Mouse (Mus musculus) spleen, adult 10 weeks (tissue): ENCODE results near the gene Gm3002. TPM values are rescaled to one million over a fixed set of nuclear protein-coding genes. Genes with fewer than 3 reads are reported as not detected.

Experiments used
- polyA plus RNA-seq: library from polyadenylated mRNA; stranded (reverse); fragments of 350-450 nt; fragmentation: Illumina TruSeq; extraction: RNeasy Lipid Tissue Mini Kit (QIAGEN cat#74804); gene quantifications from one replicate; pipeline ENCODE4 v1.2.3, GENCODE M21; 2015; ENCODE audit warnings: low replicate concordance; ENCODE audit not compliant: insufficient read depth

Gene Gm3002
- 0.18 TPM for polyA plus RNA-seq

GRCm38 (mm10) chr14:3809774-3810173 is at the start of gene Gm3002:
TSS of gene Gm3002 (plus strand) at chr14:3810074.

GRCm38 (mm10) chr14:3845945-3846344 is 36.1 kb downstream of the Gm3002 start, which contains the start of gene Gm3033:
TSS of gene Gm3033 (plus strand) at chr14:3846245.

GRCm38 (mm10) chr14:3883872-3884271 is 74.0 kb downstream of the Gm3002 start, which contains the start of gene Gm2916:
TSS of gene Gm2916 (plus strand) at chr14:3884172.

DNA sequence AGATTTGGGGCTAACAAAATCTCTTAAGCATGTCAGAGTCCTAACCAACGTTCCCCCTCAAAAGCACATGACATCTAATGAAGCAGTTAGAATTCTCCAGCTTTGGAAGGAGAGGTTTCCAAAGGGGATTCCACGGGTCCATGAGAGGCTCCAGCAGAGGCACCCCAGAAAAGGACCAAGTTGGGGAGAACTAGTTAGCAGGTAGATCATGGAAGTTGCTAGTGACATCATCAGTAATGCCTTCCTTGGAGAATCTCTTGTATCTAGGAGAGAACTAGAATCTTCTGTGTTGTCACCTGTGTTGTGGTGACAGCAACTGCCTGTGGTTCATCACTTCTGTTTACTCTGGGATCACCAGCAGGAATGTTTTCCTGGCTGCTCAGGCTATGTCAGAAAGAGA is 121.6 kb downstream of the Gm3002 start, which contains the start of gene Gm3029:
TSS of gene Gm3029 (plus strand) at position 301 of the 400 bp plus-strand sequence.

GRCm38 (mm10) chr14:3963247-3963646 is 153.4 kb downstream of the Gm3002 start, which contains the start of gene Gm3095:
TSS of gene Gm3095 (plus strand) at chr14:3963547.

DNA sequence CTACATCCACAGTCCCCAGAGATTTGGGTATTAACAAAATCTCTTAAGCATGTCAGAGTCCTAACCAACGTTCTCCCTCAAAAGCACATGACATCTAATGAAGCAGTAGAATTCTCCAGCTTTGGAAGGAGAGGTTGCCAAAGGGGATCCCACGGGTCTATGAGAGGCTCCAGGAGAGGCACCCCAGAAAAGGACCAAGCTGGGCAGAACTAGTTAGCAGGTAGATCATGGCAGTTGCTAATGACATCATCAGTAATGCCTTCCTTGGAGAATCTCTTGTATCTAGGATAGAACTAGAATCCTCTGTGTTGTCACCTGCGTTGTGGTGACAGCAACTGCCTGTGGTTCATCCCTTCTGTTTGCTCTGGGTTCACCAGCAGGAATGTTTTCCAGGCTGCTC is 188.2 kb downstream of the Gm3002 start, which contains the start of gene Gm3099:
TSS of gene Gm3099 (plus strand) at position 301 of the 400 bp plus-strand sequence.

Other genes starting within 250 kb of the Gm3002 start
- not detected for gene Gm3012, start 175.6 kb upstream of the Gm3002 start, polyA plus RNA-seq
- 0.17 TPM for gene Gm3020, start 158.0 kb upstream of the Gm3002 start, polyA plus RNA-seq
- gene Gm3043, start 121.3 kb upstream of the Gm3002 start, polyA plus RNA-seq: not detected
- not detected for gene Gm3033, start 36.2 kb downstream of the Gm3002 start, polyA plus RNA-seq
- gene Gm2916, start 74.1 kb downstream of the Gm3002 start, polyA plus RNA-seq: not detected
- not detected for gene Gm3029, start 121.7 kb downstream of the Gm3002 start, polyA plus RNA-seq
- not detected for gene Gm3095, start 153.5 kb downstream of the Gm3002 start, polyA plus RNA-seq
- not detected for gene Gm3099, start 188.3 kb downstream of the Gm3002 start, polyA plus RNA-seq
- not detected for gene Gm5796, start 213.9 kb downstream of the Gm3002 start, polyA plus RNA-seq